Mouse (Mus musculus): ENCODE results near the gene Ankrd13d. TPM values are rescaled to one million over a fixed set of nuclear protein-coding genes. Genes with fewer than 3 reads are reported as not detected.
A peak's percentile ranks its signal among the peaks of the same experiment; 100 is the strongest.

Ankrd13d gene
- polyA plus RNA-seq, 1 experiment from 2014 or later, result 13.5 TPM

- peak within 1 kb of the TSS; percentile 58 for H3K4me3 ChIP-seq
- ATAC-seq (ENCODE audit: insufficient number of reproducible peaks, insufficient read depth, low FRiP score, low TSS enrichment, low read depth), result peak; percentile 79
- WGBS, result 11% methylated on average over 26 of the region's 26 CpGs
Measured at GRCm38 (mm10) chr19:4231253-4232185, 51.4 kb downstream of the Ankrd13d start, which contains the start of gene Pold4. Gene Pold4, plus strand, starts transcription at chr19:4231899.

GRCm38 (mm10) chr19:4230415-4230814, 52.5 kb downstream of the Ankrd13d start:
- H3K9me3 ChIP-seq, result no peaks in the 10 kb centered on the region
- H3K27me3 ChIP-seq, result peaks cover 10% of the 10 kb centered on the region
- no peak overlapping the region for H3K4me2 ChIP-seq
- ATAC-seq (ENCODE audit: insufficient number of reproducible peaks, insufficient read depth, low FRiP score, low TSS enrichment, low read depth), result no peak
- no peak overlapping the region for H3K27ac ChIP-seq
- H3K4me3 ChIP-seq, result no peak overlapping the region
- H3K9ac ChIP-seq, result no peak overlapping the region
- peaks cover 26% of the 10 kb centered on the region for H3K4me1 ChIP-seq
- no peaks in the 10 kb centered on the region for H3K36me3 ChIP-seq
- WGBS, result 68% methylated on average over 8 of the region's 8 CpGs

More at GRCm38 (mm10) chr19:4231253-4232185, 51.4 kb downstream of the Ankrd13d start, which contains the start of gene Pold4:
- Histone ChIP-seq H3K4me1 (peaks cover 26% of the 10 kb centered on the region), H3K27ac (peak within 1 kb of the TSS; percentile 44; the same call in 1 of the 2 replicates), H3K9me3 (no peaks in the 10 kb centered on the region), H3K9ac (peak within 1 kb of the TSS; percentile 72), H3K27me3 (peaks cover 10% of the 10 kb centered on the region), H3K4me2 (peak within 1 kb of the TSS; percentile 80), H3K36me3 (no peaks in the 10 kb centered on the region)

GRCm38 (mm10) chr19:4229451-4230076, 53.4 kb downstream of the Ankrd13d start:
- Histone ChIP-seq H3K9me3 (no peaks in the 10 kb centered on the region), H3K27me3 (peaks cover 10% of the 10 kb centered on the region), H3K27ac (no peak overlapping the region), H3K4me1 (peaks cover 26% of the 10 kb centered on the region), H3K36me3 (no peaks in the 10 kb centered on the region), H3K4me2 (no peak overlapping the region), H3K4me3 (no peak overlapping the region), H3K9ac (peak overlapping the region; percentile 49; the same call in 1 of the 2 replicates)
- 29% methylated on average over 9 of the region's 9 CpGs for WGBS
- ATAC-seq (ENCODE audit: insufficient number of reproducible peaks, insufficient read depth, low FRiP score, low TSS enrichment, low read depth), result no peak

- H3K36me3 ChIP-seq, result no peaks in the 10 kb centered on the region
- H3K27ac ChIP-seq, result no peak overlapping the region
- peaks cover 10% of the 10 kb centered on the region for H3K27me3 ChIP-seq
- H3K9me3 ChIP-seq, result no peaks in the 10 kb centered on the region
- H3K4me3 ChIP-seq, result no peak overlapping the region
- H3K4me2 ChIP-seq, result no peak overlapping the region
- peaks cover 26% of the 10 kb centered on the region for H3K4me1 ChIP-seq
- no peak overlapping the region for H3K9ac ChIP-seq
- no peak for ATAC-seq (ENCODE audit: insufficient number of reproducible peaks, insufficient read depth, low FRiP score, low TSS enrichment, low read depth)
- 73% methylated on average over 4 of the region's 4 CpGs for WGBS
Measured at GRCm38 (mm10) chr19:4228891-4229290, 54.0 kb downstream of the Ankrd13d start.

- no peak overlapping the region for H3K4me3 ChIP-seq
- no peak overlapping the region for H3K4me2 ChIP-seq
- ATAC-seq (ENCODE audit: insufficient number of reproducible peaks, insufficient read depth, low FRiP score, low TSS enrichment, low read depth), result no peak
- H3K36me3 ChIP-seq, result peaks cover 6% of the 10 kb centered on the region
- H3K27ac ChIP-seq, result no peak overlapping the region
- H3K9ac ChIP-seq, result 0 out of 2 replicates have a peak overlapping the region, but pooled peaks have one; percentile 37
- no peaks in the 10 kb centered on the region for H3K9me3 ChIP-seq
- 18% methylated on average over 8 of the region's 8 CpGs for WGBS
- H3K27me3 ChIP-seq, result peaks cover 10% of the 10 kb centered on the region
- H3K4me1 ChIP-seq, result peaks cover 26% of the 10 kb centered on the region
Measured at GRCm38 (mm10) chr19:4227894-4228678, 54.9 kb downstream of the Ankrd13d start.

- 72% methylated on average over 5 of the region's 5 CpGs for WGBS
- Histone ChIP-seq H3K4me3 (no peak overlapping the region), H3K27me3 (peaks cover 10% of the 10 kb centered on the region), H3K4me2 (no peak overlapping the region), H3K4me1 (peaks cover 24% of the 10 kb centered on the region), H3K9me3 (no peaks in the 10 kb centered on the region), H3K27ac (no peak overlapping the region), H3K9ac (no peak overlapping the region), H3K36me3 (peaks cover 13% of the 10 kb centered on the region)
- no peak for ATAC-seq (ENCODE audit: insufficient number of reproducible peaks, insufficient read depth, low FRiP score, low TSS enrichment, low read depth)
Measured at GRCm38 (mm10) chr19:4227446-4227845, 55.5 kb downstream of the Ankrd13d start.

GRCm38 (mm10) chr19:4226779-4227178, 56.2 kb downstream of the Ankrd13d start:
- H3K27me3 ChIP-seq, result peaks cover 10% of the 10 kb centered on the region
- no peak overlapping the region for H3K9ac ChIP-seq
- peaks cover 19% of the 10 kb centered on the region for H3K36me3 ChIP-seq
- 92% methylated on average over 7 of the region's 7 CpGs for WGBS
- peaks cover 23% of the 10 kb centered on the region for H3K4me1 ChIP-seq
- H3K27ac ChIP-seq, result no peak overlapping the region
- no peak overlapping the region for H3K4me2 ChIP-seq
- no peaks in the 10 kb centered on the region for H3K9me3 ChIP-seq
- ATAC-seq (ENCODE audit: insufficient number of reproducible peaks, insufficient read depth, low FRiP score, low TSS enrichment, low read depth), result no peak
- H3K4me3 ChIP-seq, result no peak overlapping the region

- no peaks in the 10 kb centered on the region for H3K9me3 ChIP-seq
- 82% methylated on average over 11 of the region's 11 CpGs for WGBS
- ATAC-seq (ENCODE audit: insufficient number of reproducible peaks, insufficient read depth, low FRiP score, low TSS enrichment, low read depth), result no peak
- peaks cover 24% of the 10 kb centered on the region for H3K36me3 ChIP-seq
- no peak overlapping the region for H3K4me3 ChIP-seq
- H3K4me1 ChIP-seq, result peaks cover 50% of the 10 kb centered on the region
- H3K4me2 ChIP-seq, result no peak overlapping the region
- no peak overlapping the region for H3K27ac ChIP-seq
- H3K9ac ChIP-seq, result 0 out of 2 replicates have a peak overlapping the region, but pooled peaks have one; percentile 11
- no peaks in the 10 kb centered on the region for H3K27me3 ChIP-seq
Measured at GRCm38 (mm10) chr19:4222165-4222564, 60.8 kb downstream of the Ankrd13d start.

GRCm38 (mm10) chr19:4220957-4221743, 61.8 kb downstream of the Ankrd13d start:
- Histone ChIP-seq H3K27ac (peak overlapping the region; percentile 48), H3K4me3 (no peak overlapping the region), H3K36me3 (peaks cover 24% of the 10 kb centered on the region), H3K9me3 (no peaks in the 10 kb centered on the region), H3K4me2 (peak overlapping the region; percentile 26), H3K4me1 (peaks cover 60% of the 10 kb centered on the region), H3K9ac (peak overlapping the region; percentile 44), H3K27me3 (no peaks in the 10 kb centered on the region)
- 0 out of 2 replicates have a peak, but pooled peaks have one; percentile 1 for ATAC-seq (ENCODE audit: insufficient number of reproducible peaks, insufficient read depth, low FRiP score, low TSS enrichment, low read depth)
- 31% methylated on average over 14 of the region's 14 CpGs for WGBS

GRCm38 (mm10) chr19:4220416-4220815, 62.5 kb downstream of the Ankrd13d start:
- 0 out of 2 replicates have a peak, but pooled peaks have one; percentile 7 for ATAC-seq (ENCODE audit: insufficient number of reproducible peaks, insufficient read depth, low FRiP score, low TSS enrichment, low read depth)
- peak overlapping the region; percentile 44 for H3K9ac ChIP-seq
- WGBS, result 25% methylated on average over 4 of the region's 4 CpGs
- peaks cover 24% of the 10 kb centered on the region for H3K36me3 ChIP-seq
- H3K4me1 ChIP-seq, result peaks cover 67% of the 10 kb centered on the region
- no peaks in the 10 kb centered on the region for H3K27me3 ChIP-seq
- H3K4me2 ChIP-seq, result peak overlapping the region; percentile 26
- H3K9me3 ChIP-seq, result no peaks in the 10 kb centered on the region
- peak overlapping the region; percentile 48 for H3K27ac ChIP-seq
- 0 out of 2 replicates have a peak overlapping the region, but pooled peaks have one; percentile 12 for H3K4me3 ChIP-seq

Data from embryonic facial prominence, embryonic 13.5 days (tissue).